Mouse (Mus musculus) heart, postnatal 25 days (tissue): Measurements from ENCODE around the gene Psmg3. TPM values are rescaled to one million over a fixed set of nuclear protein-coding genes. Genes with fewer than 3 reads are reported as not detected.

Experiments used
- DNase-seq: peaks from one replicate; pipeline ENCODE4 v3.0.0; 2022; ENCODE audit warnings: low spot score
- intact Hi-C: fragments of 180-260 bp; cut with DNase I; formaldehyde crosslinking; loops from one replicate; pipeline ENCODE4 v1.15.1; 2025
- total RNA-seq, 2 experiments: library from RNA; stranded (reverse); gene quantifications; 2 replicates each; pipeline ENCODE4 v1.2.3; 2021

Psmg3 gene
- total RNA-seq, 2 experiments from 2014 or later, result 10.2 to 11.1 TPM

DNA sequence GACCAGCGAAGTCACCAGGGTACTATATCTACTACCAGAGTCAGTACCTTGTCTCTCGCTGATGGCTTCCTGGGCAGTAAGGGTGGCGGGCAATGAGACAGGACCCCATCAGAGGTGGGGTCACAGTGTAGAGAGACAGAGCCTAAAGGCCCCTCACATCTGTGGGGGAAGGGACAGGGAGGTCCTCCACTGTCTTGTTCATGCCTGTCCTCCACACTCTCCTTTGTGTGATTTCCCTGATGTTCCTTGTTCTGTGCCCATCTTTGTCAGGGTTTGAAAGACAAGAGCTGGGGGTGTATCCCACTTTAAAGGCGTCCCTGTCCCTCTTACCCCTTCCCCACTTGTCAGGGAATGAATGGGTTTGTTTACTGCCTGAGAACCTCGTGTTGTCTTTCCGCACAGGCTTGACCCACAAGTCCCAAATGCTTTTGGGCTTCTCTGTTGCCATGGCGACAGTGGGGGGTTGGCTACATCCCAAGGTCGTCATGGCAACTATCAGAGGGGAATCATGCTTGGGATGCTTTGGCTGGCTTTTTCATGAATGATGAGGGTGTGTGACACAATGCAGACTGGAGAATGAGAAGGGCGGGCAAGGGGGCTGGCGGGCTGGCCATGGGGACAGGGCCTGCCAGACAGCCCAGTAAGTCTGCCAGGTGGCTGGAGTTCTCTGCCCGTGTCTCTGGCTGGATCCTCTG is 29.1 kb downstream of the Psmg3 start:
- intact Hi-C loops, result no loop called here
- peak; percentile 88 for DNase-seq

- peak; percentile 92 for DNase-seq
- intact Hi-C loops, result no loop called here
These were observed 29.8 kb downstream of the Psmg3 start for GRCm38 (mm10) chr5:139796900-139797299.

DNA sequence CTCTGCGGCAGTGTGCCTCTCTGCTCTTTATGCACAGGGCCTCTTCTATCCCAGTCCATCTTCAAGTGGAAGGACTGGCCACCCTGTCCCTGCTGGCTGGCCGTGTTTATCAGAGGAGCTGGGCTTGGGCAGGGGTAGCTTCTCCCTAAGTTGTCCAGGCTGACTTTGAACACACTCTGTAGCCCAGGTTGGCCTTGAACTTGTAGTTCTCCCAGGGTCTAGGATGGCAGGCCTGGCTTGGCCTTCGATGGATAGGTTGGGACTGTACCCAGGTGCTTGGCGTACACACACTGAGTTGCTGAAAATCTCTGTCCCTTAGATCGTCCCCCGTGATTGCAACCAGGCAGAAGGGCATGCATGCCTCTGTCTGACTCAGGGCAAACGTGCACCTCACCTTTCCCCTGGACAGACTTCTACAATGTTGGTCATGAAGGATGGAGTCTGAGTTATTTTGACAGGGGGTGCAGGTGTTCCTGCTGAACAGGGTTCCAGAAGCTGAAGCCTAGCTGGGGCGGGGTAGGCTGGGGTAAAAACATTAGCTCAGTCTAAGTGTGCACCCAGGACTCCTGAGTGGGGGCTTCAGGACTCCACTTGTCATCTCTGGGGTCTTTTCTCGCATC is 30.6 kb downstream of the Psmg3 start:
- intact Hi-C loops, result no loop called here
- DNase-seq, result no peak

DNA sequence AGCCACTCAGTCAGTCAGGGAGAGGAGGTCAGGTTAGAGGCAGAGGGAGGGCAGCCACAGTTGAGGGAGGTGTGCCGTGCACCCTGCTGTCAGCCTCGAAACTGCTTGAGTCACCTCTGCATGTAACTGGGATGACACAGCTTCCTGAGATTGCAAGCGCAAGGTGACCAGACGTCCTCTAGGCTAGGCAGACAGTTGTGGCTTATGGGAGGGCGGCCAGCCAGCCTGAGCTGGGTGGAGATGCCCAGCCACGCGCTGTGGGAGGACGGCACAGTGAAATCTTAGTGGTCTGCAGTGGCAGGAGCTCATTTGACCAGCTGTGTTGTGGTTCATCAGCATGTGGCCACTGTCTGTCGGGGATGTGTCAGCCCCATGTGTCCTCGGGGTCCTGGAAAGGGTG is 31.7 kb downstream of the Psmg3 start:
- intact Hi-C loops, result no loop called here
- no peak for DNase-seq

- intact Hi-C loops, result no loop called here
- DNase-seq, result no peak
These were observed 32.5 kb downstream of the Psmg3 start for GRCm38 (mm10) chr5:139794137-139794536.

DNA sequence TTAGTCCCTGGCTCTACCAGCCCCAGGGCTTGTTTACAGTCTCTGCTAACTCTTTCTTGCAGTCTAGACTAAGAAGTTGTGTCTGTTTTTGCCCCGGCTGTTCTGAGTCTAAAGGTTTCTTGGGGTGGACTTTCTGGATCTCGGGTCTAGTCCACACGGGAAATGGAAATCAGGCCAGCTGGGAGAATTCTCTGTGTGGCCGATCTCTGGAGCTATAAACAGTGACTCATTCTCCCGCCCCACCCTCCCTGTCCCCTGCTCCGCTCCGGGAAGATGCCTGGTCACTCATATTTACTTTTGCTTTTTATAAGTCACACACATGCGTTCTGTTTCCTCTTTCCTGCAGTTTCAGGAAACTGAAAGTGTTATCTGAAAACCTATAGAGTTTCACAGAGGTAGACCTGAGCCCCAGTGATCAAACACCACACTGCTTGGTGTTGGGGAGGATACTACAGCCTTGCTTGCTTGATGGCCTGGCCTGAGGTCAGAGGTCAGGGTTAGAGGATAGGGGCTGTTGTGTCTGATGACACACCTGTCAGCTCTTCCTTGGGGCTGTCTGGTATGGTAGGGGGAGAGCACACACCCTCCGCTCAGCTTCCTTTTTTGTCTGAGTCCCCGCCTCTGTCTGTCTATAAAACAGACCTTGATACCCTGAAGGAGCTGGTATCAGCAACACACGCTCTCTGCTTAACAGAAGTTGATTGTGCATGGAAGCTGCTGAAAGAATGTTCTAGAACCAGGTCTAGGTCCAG is 33.2 kb downstream of the Psmg3 start:
- DNase-seq, result no peak
- intact Hi-C loops, result no loop called here

GRCm38 (mm10) chr5:139792966-139793337 is 33.7 kb downstream of the Psmg3 start:
- no peak for DNase-seq
- intact Hi-C loops, result no loop called here

- no peak for DNase-seq
- intact Hi-C loops, result no loop called here
These were observed 34.4 kb downstream of the Psmg3 start for GRCm38 (mm10) chr5:139792159-139792775.

DNA sequence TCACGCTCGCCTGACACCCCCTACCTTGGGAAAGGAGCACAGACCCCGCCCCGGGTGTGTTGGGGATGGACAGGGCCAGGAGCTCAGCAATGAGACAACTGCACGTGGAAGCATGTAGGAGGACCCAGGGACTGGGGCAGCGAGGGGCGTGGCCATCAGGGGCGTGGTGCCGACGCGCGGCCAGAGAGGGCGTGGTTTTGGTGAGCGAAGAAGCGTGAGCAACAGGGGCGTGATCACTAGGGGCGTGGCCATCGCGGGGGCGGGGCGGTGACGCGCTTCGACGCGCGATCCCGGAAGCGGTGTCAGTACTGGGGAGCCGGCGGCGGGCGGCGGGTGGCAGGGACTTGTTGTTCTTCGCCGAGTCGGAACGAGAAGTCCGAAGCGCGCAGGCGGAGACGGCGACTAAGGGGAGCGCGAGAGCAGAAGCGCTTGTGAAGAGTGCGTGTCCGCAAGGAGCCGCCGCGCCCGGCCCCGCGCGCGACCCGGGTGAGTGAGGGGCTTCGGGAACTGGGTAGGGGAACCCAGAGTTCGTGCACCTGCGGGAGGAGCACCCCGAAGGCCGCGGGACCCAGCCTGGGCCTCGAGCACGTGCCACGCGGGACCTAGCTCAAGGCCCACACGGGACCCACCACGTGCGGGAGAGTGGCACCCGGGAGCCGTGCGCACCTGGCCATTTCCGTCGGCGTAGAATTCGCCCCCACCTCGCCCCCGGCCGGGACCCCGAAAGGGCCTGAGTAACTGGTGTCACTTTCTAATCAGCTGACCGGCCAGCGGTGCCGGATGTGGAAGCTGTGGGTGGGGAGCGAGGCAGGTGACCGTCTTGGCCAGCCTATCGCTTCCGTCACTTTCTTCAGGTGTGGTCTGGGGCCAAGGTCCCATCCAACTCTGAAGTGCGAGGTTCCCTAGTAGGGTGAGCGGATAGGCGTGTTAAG is 35.2 kb downstream of the Psmg3 start, which contains the start of gene Mafk:
Mafk (plus strand) TSS at position 287 of the 932 bp plus-strand sequence.
- intact Hi-C loops, result no loop called here
- DNase-seq, result peak; percentile 96

- intact Hi-C loops, result no loop called here
These were observed 37.2 kb downstream of the Psmg3 start for GRCm38 (mm10) chr5:139789466-139789865.

GRCm38 (mm10) chr5:139781406-139781805 is 45.3 kb downstream of the Psmg3 start:
- no peak for DNase-seq
- intact Hi-C loops, result no loop called here

More at GRCm38 (mm10) chr5:139789466-139789865, 37.2 kb downstream of the Psmg3 start:
- no peak for DNase-seq

GRCm38 (mm10) chr5:139776966-139777365 is 49.7 kb downstream of the Psmg3 start:
- DNase-seq, result no peak
- intact Hi-C loops, result loop anchor here (2.0 kb wide), 1 partner anchor 26 kb away; no protein-coding TSS in a partner anchor

GRCm38 (mm10) chr5:139775216-139775926 is 51.3 kb downstream of the Psmg3 start, which contains the start of gene Ints1:
Ints1 (minus strand) TSS chr5:139775674.
- intact Hi-C loops, result loop anchor here (2.0 kb wide), 1 partner anchor 41 kb away; no protein-coding TSS in a partner anchor
- DNase-seq, result peak; percentile 85

Other genes starting within 250 kb of the Psmg3 start
- 1 to 10 TPM; 2.7 to 3.2 TPM for gene Micall2, start 90.5 kb downstream of the Psmg3 start, total RNA-seq
- 10 to 100 TPM; 43.3 to 47.3 TPM for gene Ints1, start 51.2 kb downstream of the Psmg3 start, total RNA-seq
- 10 to 100 TPM; 30.2 to 30.9 TPM for gene Mafk, start 35.4 kb downstream of the Psmg3 start, total RNA-seq
- under 1 TPM; 0.16 to 0.17 TPM for gene Tmem184a, start 7.0 kb downstream of the Psmg3 start, total RNA-seq
- not detected for gene Gm26938, start 478 bp downstream of the Psmg3 start, total RNA-seq
- under 1 TPM; 0.13 to 0.14 TPM for gene Elfn1, start 81.1 kb upstream of the Psmg3 start, total RNA-seq